Mouse (Mus musculus): Measurements from ENCODE around the gene Rpl22. TPM values are rescaled to one million over a fixed set of nuclear protein-coding genes. Genes with fewer than 3 reads are reported as not detected.
A peak's percentile ranks its signal among the peaks of the same experiment; 100 is the strongest.

Gene Rpl22
- polyA plus RNA-seq, 1 experiment from 2014 or later: 377 TPM

DNA sequence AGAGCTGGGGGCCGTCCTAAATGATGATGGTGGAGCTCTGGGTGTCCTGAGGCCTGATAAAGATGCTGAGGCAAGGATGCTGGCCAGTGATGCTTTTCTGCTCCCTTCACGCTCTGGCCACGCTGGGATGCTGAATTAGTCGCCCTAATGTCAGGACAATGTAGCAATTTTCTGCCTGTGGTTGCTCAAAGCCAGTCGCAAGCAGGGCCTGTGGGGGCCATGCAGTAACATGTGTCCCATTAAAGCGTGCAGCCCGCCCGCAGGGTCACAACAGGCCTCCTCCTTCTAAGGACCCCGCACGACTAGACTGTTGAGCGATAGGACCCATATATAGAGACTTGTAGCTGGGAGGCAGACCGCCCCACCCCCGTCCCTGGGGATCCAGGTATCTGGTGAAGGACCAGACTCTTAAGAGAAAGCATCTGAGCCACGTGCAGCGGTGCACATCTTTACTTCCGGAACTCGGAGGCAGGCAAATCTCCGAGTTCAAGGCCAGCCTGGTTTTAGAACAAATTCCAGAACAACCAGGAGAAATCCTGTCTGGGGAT is 37.1 kb upstream of the Rpl22 start:
- no peak overlapping the region for H3K4me3 ChIP-seq (replicated peaks)
- no peaks in the 10 kb centered on the region for H3K36me3 ChIP-seq
- no peak overlapping the region for H3K4me2 ChIP-seq
- 60% methylated on average over 18 of the region's 18 CpGs for WGBS
- H3K27me3 ChIP-seq (replicated peaks): peaks cover 87% of the 10 kb centered on the region
- peaks cover 22% of the 10 kb centered on the region for H3K4me1 ChIP-seq
- no peak overlapping the region for H3K9ac ChIP-seq
- no peak overlapping the region for H3K27ac ChIP-seq
- H3K9me3 ChIP-seq: no peaks in the 10 kb centered on the region
- no peak for ATAC-seq (ENCODE audit: insufficient read depth, low FRiP score, low read depth)

- Histone ChIP-seq H3K4me1 (peaks cover 20% of the 10 kb centered on the region), H3K9ac (no peak overlapping the region), H3K4me2 (peak overlapping the region; percentile 50), H3K4me3 (replicated peaks) (peak overlapping the region; percentile 22), H3K9me3 (no peaks in the 10 kb centered on the region), H3K27me3 (replicated peaks) (peaks cover 79% of the 10 kb centered on the region), H3K36me3 (no peaks in the 10 kb centered on the region), H3K27ac (no peak overlapping the region)
- no peak for ATAC-seq (ENCODE audit: insufficient read depth, low FRiP score, low read depth)
- under 1% methylated on average over 34 of the region's 39 CpGs for WGBS
Measured at GRCm38 (mm10) chr4:152290385-152290784, 35.2 kb upstream of the Rpl22 start.

DNA sequence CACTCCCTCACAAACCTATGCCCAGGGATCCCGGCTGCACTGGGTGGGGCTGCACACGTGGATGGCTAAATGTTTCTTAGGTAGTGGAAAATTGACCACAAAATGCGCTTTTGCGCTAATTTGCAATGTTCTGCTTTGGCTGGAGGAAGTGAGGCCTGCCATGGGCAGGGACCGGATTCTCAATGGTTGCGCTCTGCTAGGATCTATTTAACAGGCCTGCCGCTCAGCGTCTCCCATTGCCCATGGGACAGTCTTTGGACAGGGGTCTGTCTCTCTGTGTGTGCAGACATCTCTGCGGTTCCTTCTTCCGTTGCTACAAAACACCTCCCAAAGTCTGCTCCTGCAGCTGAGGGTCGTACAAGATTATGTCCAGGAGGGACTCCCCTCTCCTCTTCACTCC is 34.6 kb upstream of the Rpl22 start:
- peaks cover 72% of the 10 kb centered on the region for H3K27me3 ChIP-seq (replicated peaks)
- no peak for ATAC-seq (ENCODE audit: insufficient read depth, low FRiP score, low read depth)
- peaks cover 18% of the 10 kb centered on the region for H3K4me1 ChIP-seq
- no peak overlapping the region for H3K27ac ChIP-seq
- WGBS: 24% methylated on average over 11 of the region's 11 CpGs
- no peak overlapping the region for H3K4me2 ChIP-seq
- H3K9me3 ChIP-seq: no peaks in the 10 kb centered on the region
- no peak overlapping the region for H3K9ac ChIP-seq
- no peaks in the 10 kb centered on the region for H3K36me3 ChIP-seq
- no peak overlapping the region for H3K4me3 ChIP-seq (replicated peaks)

- peaks cover 15% of the 10 kb centered on the region for H3K4me1 ChIP-seq
- no peaks in the 10 kb centered on the region for H3K9me3 ChIP-seq
- no peak within 1 kb of the TSS for H3K27ac ChIP-seq
- no peak within 1 kb of the TSS for H3K9ac ChIP-seq
- H3K4me2 ChIP-seq: peak within 1 kb of the TSS; percentile 50
- peak within 1 kb of the TSS; percentile 22 for H3K4me3 ChIP-seq (replicated peaks)
- ATAC-seq (ENCODE audit: insufficient read depth, low FRiP score, low read depth): no peak
- H3K36me3 ChIP-seq: no peaks in the 10 kb centered on the region
- WGBS: 33% methylated on average over 6 of the region's 6 CpGs
- H3K27me3 ChIP-seq (replicated peaks): peaks cover 67% of the 10 kb centered on the region
Measured at GRCm38 (mm10) chr4:152291562-152291961, 34.0 kb upstream of the Rpl22 start, which contains the start of gene Hes3. Gene Hes3, minus strand, starts transcription at chr4:152291662.

DNA sequence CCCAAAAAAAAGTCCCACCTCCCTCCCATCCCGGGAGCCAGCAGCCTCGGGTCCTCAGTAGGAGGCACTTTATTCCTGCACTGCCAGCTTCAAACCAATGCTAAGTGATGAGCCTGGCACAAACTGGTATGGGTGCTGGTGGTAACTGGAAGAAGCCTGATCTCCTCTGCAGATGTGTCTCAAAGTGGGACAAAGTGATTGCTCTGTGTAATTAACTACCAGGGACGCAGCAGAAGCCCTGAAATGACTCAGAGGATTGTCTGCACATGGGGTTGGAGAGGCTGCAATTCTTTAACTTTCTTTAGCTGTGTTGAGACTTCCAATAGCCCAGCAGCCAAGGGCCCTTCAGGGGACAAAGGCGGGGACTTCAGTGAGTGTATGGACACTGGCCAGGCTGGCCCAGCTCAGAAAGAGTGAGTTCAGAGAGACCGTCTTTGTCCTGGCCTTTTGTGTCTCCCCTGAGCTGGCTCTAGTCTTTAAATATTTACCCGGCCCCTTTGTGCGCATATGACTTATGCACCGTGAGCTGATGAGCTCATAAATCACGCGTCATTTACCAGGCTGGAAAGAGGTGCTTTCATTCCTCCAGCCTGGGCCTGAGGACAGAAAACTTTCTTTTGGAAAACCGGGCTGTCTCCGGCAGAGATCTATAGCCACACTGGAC is 33.3 kb upstream of the Rpl22 start:
- Histone ChIP-seq H3K4me2 (no peak overlapping the region), H3K27me3 (replicated peaks) (peaks cover 60% of the 10 kb centered on the region), H3K9me3 (no peaks in the 10 kb centered on the region), H3K9ac (no peak overlapping the region), H3K4me3 (replicated peaks) (no peak overlapping the region), H3K27ac (no peak overlapping the region), H3K36me3 (no peaks in the 10 kb centered on the region), H3K4me1 (peaks cover 14% of the 10 kb centered on the region)
- WGBS: 13% methylated on average over 12 of the region's 12 CpGs
- no peak for ATAC-seq (ENCODE audit: insufficient read depth, low FRiP score, low read depth)

GRCm38 (mm10) chr4:152294188-152294929 is 31.2 kb upstream of the Rpl22 start:
- Histone ChIP-seq H3K4me1 (peaks cover 28% of the 10 kb centered on the region), H3K4me2 (no peak overlapping the region), H3K27ac (no peak overlapping the region), H3K9ac (no peak overlapping the region), H3K4me3 (replicated peaks) (no peak overlapping the region), H3K36me3 (no peaks in the 10 kb centered on the region), H3K9me3 (no peaks in the 10 kb centered on the region), H3K27me3 (replicated peaks) (peaks cover 46% of the 10 kb centered on the region)
- ATAC-seq (ENCODE audit: insufficient read depth, low FRiP score, low read depth): no peak
- 54% methylated on average over 10 of the region's 10 CpGs for WGBS

GRCm38 (mm10) chr4:152295916-152296315 is 29.6 kb upstream of the Rpl22 start:
- no peak overlapping the region for H3K9ac ChIP-seq
- peaks cover 21% of the 10 kb centered on the region for H3K4me1 ChIP-seq
- H3K9me3 ChIP-seq: no peaks in the 10 kb centered on the region
- peaks cover 12% of the 10 kb centered on the region; the same call in 1 of the 2 replicates for H3K36me3 ChIP-seq
- peak overlapping the region; percentile 21; the same call in 1 of the 2 replicates for H3K4me2 ChIP-seq
- no peak for ATAC-seq (ENCODE audit: insufficient read depth, low FRiP score, low read depth)
- H3K27me3 ChIP-seq (replicated peaks): peaks cover 32% of the 10 kb centered on the region
- no peak overlapping the region for H3K4me3 ChIP-seq (replicated peaks)
- no peak overlapping the region for H3K27ac ChIP-seq
- 27% methylated on average over 4 of the region's 4 CpGs for WGBS

GRCm38 (mm10) chr4:152296371-152296770 is 29.2 kb upstream of the Rpl22 start:
- peak overlapping the region; percentile 84 for H3K4me3 ChIP-seq (replicated peaks)
- peak overlapping the region; percentile 84 for H3K27ac ChIP-seq
- 0 out of 2 replicates have a peak overlapping the region, but pooled peaks have one; percentile 33 for H3K9ac ChIP-seq
- H3K27me3 ChIP-seq (replicated peaks): peaks cover 27% of the 10 kb centered on the region
- H3K4me1 ChIP-seq: peaks cover 19% of the 10 kb centered on the region
- H3K4me2 ChIP-seq: peak overlapping the region; percentile 77
- peaks cover 13% of the 10 kb centered on the region; the same call in 1 of the 2 replicates for H3K36me3 ChIP-seq
- no peak for ATAC-seq (ENCODE audit: insufficient read depth, low FRiP score, low read depth)
- H3K9me3 ChIP-seq: no peaks in the 10 kb centered on the region
- 6% methylated on average over 8 of the region's 8 CpGs for WGBS

DNA sequence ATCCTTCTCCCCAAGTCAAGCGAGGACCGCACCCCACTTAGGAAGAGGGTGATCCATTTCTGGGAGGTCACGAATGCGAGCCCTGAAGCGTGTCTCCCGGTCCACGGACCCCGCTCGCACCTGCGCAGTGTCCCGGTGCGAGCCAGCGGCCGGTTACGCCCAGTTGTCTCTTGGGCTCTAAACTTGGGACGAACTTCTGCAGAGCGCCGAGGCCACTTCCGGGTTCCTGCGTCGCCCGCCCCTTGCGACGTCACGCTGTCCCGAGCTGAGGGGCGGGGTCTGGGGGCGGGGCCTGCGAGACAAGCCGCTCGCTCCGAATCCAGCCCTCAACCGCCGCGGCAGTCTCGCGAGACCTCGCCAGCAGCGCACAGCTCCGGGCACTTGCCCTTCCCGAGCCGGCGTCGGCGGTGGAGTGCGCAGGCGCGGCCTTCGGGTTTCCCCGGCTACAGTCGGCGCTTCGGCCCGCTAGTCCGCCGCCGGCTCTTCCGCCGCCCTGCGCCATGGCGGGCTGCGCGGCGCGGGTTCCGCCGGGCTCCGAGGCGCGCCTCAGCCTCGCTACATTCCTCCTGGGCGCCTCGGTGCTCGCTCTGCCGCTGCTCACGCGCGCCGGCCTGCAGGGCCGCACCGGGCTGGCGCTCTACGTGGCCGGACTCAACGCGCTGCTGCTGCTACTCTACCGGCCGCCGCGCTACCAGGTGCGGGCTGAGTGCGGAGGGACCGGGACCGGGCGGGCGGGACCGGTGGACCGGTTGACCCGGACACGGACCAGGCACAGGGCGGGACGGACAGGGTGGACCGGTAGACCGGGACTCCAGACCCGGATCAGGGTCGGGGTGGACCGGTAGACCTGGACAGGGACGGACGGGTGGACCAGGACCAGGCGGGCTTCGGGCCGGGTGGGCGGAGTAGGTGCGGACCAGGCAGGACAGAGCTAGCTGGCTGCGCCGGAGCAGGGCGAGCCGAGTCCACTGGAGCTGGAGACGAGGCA is 28.4 kb upstream of the Rpl22 start, which contains the start of gene Icmt:
TSS of gene Icmt (plus strand) at position 354 of the 988 bp plus-strand sequence.
- Histone ChIP-seq H3K4me3 (replicated peaks) (peak within 1 kb of the TSS; percentile 84), H3K27ac (peak within 1 kb of the TSS; percentile 84), H3K36me3 (peaks cover 13% of the 10 kb centered on the region; the same call in 1 of the 2 replicates), H3K4me2 (peak within 1 kb of the TSS; percentile 95), H3K9ac (peak within 1 kb of the TSS; percentile 93), H3K27me3 (replicated peaks) (peaks cover 19% of the 10 kb centered on the region), H3K4me1 (peaks cover 19% of the 10 kb centered on the region), H3K9me3 (no peaks in the 10 kb centered on the region)
- WGBS: under 1% methylated on average over 119 of the region's 119 CpGs
- peak; percentile 96 for ATAC-seq (ENCODE audit: insufficient read depth, low FRiP score, low read depth)

- H3K36me3 ChIP-seq: peaks cover 25% of the 10 kb centered on the region
- H3K4me2 ChIP-seq: peak overlapping the region; percentile 95; the same call in 1 of the 2 replicates
- H3K9ac ChIP-seq: no peak overlapping the region
- ATAC-seq (ENCODE audit: insufficient read depth, low FRiP score, low read depth): no peak
- H3K27ac ChIP-seq: no peak overlapping the region
- H3K4me1 ChIP-seq: peaks cover 16% of the 10 kb centered on the region
- 0 out of 2 replicates have a peak, but pooled peaks cover 4% of the 10 kb centered on the region for H3K27me3 ChIP-seq (replicated peaks)
- H3K4me3 ChIP-seq (replicated peaks): no peak overlapping the region; the same call in 1 of the 2 replicates
- WGBS: 79% methylated on average over 14 of the region's 14 CpGs
- no peaks in the 10 kb centered on the region for H3K9me3 ChIP-seq
Measured at GRCm38 (mm10) chr4:152298836-152299235, 26.7 kb upstream of the Rpl22 start.

DNA sequence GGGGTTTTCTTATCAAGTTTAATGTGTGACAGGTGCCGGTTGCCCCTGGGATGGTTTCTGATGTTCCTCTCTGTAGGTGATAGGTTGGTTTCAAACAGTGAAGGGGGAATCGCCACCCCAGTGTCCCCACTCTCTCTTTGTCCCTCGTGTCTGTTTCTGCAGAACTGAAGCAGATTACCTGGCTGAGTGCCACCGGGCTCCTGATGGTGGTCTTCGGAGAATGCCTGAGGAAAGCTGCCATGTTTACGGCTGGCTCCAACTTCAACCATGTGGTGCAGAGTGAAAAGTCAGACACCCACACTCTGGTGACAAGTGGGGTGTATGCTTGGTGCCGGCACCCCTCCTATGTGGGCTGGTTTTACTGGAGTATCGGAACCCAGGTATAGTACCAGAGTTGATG is 25.2 kb upstream of the Rpl22 start:
- no peak for ATAC-seq (ENCODE audit: insufficient read depth, low FRiP score, low read depth)
- 88% methylated on average over 8 of the region's 8 CpGs for WGBS

More for the DNA sequence above, 25.2 kb upstream of the Rpl22 start:
- H3K4me1 ChIP-seq: peaks cover 16% of the 10 kb centered on the region
- no peak overlapping the region for H3K4me2 ChIP-seq
- no peak overlapping the region for H3K4me3 ChIP-seq (replicated peaks)
- H3K27me3 ChIP-seq (replicated peaks): no peaks in the 10 kb centered on the region
- no peak overlapping the region for H3K27ac ChIP-seq
- H3K9ac ChIP-seq: no peak overlapping the region
- peaks cover 30% of the 10 kb centered on the region for H3K36me3 ChIP-seq
- no peaks in the 10 kb centered on the region for H3K9me3 ChIP-seq

Measured in stomach, embryonic 15.5 days (tissue).